Mouse (Mus musculus) heart, postnatal 0 days (tissue): ENCODE results near the gene Lama4.
A peak's percentile ranks its signal among the peaks of the same experiment; 100 is the strongest.

Source experiments
- CTCF ChIP-seq: IDR thresholded peaks from 2 replicates; pipeline ENCODE4 v1.5.1; 2016; ENCODE audit warnings: antibody characterized with exemption, control low read depth, low read depth
- EP300 ChIP-seq: IDR thresholded peaks from 2 replicates; pipeline ENCODE4 v1.6.1; 2016; ENCODE audit warnings: antibody characterized with exemption, low read depth

- TF ChIP-seq CTCF (peak; percentile 7; the same call in 1 of the 2 replicates), EP300 (no peak)
Measured at GRCm38 (mm10) chr10:38965857-38966256, 542 bp downstream of the Lama4 start.
